Mouse (Mus musculus): ENCODE measurements around the gene Scrg1.
"Not testable (repeated sequence)": the region's sequence is repeated elsewhere in the genome, so short reads cannot be mapped to it uniquely, and the experiment has no call there.

The Scrg1 gene

DNA sequence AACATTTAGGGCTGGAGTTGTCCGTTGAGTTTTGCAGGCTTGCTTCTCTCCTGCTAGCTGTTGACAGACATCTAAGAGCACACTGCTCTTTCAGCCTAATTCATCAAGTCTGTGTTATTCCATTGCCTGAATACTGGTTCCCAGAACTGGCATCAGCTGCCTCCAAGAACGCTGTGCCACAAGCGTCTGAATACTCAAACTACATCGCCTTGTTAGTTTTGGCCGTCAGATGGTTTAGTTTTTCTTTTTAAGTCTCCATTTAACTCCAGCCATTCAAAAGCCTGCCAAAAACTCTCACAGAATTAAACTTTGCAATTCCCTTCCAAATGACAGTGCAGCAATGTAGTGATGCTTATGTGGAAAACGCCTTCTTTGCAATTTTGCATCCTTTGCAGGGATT is 1.4 kb downstream of the Scrg1 start:
- no peak for DNase-seq

DNA sequence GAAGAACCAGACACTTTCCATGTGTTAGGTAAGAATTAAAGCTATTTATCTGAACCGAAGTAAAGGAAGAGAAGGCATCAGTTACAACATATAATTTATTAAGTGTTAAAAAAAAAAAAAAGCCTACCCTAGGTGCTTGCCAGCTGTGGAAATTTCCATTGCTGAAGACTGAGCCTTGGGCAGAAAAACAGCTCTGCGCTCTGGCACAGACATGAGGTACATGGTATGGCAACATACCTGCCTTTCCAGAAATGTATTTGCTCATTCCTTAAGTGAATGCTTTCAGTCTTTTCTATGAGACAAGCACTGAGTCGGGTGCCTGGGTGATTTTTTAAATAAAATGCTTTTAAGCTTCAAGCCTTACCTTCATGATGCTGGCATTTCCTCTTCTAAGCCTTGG is 2.2 kb downstream of the Scrg1 start:
- no peak for DNase-seq

DNA sequence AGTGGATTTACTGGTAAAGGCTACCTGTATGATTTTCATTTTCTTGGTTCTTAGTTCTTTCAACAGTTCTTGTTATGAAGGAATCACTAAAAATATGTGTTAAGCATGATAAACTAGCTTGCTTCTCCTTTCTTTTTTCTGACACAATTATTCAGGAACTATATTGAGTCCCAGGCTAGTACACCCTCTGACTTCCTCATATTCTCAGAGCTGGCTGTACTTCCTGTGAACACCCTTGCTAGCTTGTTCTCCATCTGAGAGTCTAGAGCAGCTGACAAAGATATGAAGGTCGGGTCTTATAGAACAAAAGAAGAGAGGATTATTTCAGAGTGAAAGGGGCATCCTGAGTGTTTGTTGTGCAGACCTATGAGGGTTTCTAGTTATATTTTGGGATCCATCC is 7.1 kb downstream of the Scrg1 start:
- DNase-seq: no peak

DNA sequence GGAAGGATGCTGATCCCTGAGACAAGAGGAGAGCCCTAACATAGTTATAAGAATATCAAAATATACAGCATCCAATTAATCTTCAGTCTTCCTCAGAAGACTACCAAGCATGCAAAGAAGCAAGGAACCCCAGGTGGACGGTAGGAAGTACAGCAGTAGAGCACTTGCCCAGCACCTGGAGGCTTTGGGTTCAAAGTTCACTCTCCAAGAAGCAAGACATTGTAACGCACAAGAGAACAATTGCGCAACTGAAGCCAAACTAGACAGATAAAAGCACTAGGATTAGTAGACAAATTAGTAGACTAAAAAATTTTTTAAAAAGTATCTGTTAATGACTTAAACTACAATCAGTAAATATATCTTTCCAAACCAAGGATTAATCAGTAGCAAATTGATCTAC is 8.0 kb downstream of the Scrg1 start:
- no peak for DNase-seq

DNA sequence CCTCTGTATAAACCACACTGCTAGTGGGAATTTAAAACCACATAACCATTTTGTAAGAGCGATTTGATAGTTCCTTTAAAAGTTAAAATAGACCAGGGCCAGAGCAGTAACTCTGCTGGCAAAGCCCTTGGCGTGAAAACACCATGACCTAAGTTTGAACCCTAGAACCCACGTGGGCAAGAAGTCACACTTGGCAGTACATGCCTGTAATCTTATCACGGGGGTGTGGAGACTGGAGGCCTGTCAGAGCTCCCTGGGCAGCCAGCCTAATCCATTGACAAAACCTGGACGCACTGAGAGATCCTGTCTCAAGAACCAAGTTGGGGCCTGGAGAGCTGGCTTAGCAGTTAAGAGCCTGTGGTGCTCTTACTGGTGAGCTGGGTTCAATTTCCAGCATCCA is 12.9 kb downstream of the Scrg1 start:
- DNase-seq: no peak

DNA sequence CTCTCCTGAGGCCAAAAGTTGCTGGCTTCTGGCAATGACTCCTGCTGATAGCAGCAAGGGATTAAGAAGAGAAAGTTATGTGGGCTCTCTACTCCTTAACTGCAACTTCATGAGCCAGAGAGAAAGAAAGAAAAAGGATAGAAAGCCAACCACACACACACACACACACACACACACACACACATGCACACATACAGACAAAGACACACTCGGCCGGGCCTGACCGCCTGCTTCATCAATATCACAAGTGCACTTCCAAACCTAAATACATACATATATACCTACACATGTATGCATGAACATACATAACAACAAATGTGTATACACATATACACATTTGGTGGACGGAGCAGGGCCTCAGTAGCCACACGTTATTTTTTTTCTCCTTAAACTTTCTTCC is 15.1 kb downstream of the Scrg1 start:
- DNase-seq: no peak

DNA sequence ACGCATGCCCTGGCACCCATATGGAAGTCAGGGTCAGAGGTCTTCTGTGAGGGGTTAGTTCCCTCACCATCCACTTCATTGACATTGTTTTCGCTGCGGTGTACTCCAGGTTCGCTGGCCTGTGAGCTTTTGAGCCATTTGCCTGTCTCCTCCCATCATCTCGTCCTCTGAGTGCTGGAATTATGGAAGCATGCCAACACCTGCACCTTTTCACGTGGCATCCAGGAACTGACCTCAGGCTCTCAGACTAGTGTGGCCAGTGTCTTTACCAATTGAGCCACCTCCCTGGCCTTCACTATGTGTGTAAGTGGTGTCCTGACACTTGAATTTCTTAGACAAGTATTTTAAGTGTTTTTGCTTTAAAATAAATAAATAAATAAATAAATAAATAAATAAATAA is 18.0 kb downstream of the Scrg1 start:
- no peak for DNase-seq

DNA sequence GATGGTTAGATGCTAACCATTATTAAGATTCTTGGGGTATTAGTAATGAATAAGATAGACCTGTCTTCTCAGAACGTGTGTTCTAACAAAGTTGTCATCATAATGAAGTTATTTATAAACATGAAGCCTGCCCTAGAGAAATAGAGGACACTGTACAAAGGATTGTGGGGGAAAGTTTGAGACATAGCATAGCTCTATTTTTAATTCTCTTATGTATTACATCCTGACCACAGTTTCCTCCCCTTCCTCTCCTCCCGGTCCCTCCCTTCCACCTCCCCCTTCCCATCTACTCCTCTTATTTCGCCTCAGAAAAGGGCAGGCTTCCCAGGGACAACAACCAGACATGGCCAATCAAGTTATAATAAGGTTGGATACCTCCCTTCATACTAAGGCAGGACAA is 22.7 kb downstream of the Scrg1 start:
- DNase-seq: no peak

DNA sequence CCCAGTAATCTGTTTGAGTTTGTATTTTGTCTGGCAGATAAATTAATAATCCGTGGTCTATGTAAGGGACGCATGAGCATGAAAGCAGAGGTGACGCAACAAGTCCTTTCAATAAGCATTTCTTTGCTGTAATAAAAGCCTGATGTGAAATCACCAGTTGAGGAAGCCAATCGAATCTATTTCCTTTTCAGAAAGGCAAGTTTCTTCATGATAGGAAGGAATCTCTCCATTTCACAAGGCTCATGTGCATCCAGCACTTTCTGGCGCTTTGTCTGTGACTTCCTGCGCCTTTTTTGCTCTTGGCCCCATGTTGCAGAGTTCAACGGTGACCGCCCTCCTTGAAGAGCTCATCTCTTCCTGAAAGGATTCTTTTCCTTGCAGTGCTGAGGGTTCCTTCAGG is 24.0 kb downstream of the Scrg1 start:
- no peak for DNase-seq

DNA sequence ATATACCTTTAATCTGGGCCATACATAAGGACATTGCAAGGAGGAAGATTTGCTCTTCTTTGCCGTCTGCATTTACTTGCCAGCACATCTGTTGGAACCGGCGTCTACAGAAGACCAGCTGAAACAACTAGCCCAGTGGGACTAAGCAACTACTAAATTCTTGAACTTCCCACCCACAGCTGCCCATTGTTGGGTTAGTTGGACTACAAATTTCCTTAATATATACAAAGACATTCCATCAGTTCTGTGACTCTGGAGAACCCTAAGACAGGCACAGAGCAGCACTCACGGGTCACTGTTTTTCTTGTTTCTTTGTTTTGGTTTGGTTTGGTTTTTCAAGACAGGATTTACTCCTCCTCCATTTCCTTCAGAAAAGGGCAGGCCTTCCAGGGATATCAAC is 24.9 kb downstream of the Scrg1 start:
- DNase-seq: no peak

DNA sequence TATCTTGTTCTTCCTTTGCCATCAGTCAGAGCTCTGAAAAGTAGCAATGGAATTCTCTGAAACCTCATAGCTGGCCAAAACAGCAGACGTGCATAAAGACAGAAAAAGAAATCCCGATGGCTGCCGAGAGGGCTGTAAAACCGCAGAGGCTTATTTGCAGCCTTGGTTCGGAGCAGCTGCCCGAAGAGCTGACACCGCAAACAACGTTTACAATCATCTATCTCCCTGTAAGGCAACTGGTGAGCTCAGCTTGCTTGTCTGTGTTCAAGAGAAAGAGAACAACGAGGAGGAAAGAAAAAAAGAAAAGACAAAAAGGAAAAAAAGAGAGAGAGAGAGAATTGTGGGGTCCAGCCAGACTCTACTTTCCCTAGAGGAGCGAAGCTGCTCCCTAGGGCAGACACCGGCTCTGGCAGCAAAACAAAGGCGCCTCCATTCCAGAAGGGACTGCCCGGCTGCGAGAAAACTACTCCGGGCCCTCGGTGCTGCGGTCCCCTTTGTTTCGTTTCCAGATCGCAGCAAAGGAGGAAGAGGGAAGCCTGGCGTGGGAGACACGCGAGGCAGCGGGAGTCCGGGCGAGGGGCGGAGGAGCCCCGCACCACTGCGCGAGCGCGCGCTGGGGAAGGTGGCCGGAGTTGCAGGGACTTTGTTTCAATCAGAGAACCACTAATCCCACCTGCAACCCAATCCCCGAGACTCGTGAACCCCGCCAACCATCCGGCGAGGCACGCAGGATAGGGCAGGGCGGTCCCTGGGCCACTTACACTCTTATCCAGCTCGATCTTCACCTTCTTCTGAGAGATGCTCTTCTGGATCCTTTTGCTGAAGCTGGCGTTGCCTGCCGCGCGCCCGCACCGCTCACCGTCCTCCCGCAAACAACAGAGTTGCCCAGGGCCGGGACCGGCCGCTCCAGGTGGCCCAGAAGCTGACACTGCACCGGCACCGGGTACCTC is 31.0 kb downstream of the Scrg1 start:
- DNase-seq: peak; percentile 73

DNA sequence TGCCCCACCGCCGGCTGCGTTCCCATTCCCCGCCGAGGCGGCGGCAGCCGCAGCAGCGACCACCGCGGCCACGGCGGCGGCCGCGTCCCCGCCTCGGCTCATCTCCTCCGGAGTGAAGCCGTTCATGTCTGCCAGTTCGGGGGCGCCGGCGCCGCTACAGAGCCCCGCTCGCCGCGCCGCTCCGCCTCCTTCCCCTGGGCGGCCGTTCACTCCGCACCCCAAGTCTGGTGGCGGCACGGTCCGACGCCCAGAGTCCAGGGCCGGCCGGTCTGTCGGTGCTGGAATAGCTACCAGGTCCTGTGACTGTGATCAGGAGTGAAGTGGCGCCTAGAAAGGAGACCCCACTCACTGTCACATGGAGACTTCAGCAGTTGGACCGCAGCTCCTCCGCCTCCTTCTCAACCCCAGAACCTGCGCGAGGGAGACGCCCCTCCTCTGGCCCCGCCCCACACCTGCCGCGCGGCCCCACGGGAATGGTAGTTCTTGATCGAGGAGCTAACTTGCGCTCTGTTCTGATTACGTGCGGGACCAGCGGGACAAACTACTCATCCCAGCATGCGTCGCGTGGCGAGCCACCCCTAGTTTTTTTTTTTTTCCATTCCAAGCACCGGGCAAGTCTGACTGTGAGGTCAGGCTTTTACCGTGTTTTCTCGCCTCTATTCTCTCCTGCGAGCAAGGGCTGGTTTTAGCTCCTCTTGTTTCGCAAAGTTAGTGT is 31.9 kb downstream of the Scrg1 start, which contains the start of gene Sap30:
Sap30 (minus strand) TSS at position 420 of the 715 bp plus-strand sequence.
- peak; percentile 99 for DNase-seq

DNA sequence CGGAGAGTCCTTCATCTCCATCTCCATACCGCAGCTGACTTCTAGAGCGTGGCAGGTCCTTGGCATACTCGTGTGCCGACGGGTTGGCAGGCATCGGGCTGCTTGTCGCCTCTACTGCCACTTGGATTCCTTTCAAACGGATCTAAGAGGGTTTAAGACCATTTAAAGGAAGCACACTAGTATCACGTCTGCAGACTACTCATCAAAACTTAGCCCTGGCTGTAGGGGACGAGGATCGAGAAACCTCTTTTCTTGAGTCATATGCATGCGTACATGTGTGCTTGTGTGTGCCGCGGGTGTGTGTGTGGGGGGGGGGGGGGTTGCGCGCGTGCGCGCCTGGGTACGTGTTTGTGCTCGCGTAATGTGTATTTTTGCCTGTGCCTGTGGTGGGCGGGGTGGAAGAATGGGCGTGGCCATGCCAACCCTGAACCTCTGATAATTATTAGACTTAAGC is 32.6 kb downstream of the Scrg1 start:
- DNase-seq: peak; percentile 82

DNA sequence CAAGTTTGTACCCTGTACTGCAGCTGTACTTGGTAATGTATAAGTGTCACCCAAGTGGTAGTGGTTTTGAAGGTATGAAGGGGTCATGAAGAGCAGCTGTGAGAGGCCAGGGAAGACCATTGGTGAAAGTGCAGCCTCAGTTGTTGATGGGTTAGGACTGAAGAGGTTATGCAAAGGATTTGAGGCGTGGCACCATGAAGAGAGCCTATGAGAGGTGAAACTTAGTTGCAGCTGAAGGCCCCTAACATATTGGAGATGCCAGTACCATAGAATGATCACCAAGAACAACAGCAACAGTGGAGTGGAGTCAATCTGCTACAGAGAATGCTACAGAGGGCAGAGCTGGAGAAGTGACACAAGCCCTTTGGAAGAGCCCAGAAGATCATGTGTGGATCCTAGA is 33.6 kb downstream of the Scrg1 start:
- DNase-seq: no peak

DNA sequence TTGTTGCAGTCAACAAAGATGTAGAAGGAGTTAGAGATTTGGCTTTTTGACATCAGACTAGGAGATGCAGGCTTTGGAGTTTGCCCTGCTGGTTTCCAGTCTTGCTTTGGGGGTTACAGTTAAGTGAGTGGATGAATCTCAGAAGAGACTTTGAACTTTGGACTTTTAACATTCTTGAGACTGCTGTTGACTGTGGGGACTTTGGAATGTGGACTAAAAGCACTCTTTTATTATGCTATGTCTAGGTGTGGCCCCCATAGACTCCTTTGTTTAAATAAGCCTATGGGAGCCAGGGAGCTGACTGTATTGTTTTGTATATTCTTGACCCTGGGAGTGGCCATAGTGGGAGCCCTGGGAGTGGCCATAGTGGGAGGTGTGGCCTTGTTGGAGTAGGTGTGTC is 34.2 kb downstream of the Scrg1 start:
- DNase-seq: no peak

DNA sequence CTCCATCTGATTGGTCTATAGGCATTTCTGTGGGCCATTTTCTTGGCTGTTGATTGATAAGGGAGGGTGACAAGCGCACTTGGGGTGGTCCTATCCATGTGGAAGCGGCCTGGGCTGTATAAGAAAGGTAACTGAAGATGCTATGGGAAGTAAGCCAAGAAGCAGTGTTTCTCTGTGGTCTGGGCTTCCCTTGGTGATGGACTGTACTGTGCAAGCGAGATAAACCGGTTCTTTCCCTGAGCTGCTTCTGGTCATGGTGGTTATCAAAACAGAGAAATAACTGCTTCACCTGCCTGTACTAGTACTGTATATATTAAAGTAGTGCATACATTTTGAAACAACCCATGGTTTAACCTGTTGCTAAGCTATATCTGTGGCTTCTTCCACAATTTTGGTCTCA is 36.1 kb downstream of the Scrg1 start:
- no peak for DNase-seq

DNA sequence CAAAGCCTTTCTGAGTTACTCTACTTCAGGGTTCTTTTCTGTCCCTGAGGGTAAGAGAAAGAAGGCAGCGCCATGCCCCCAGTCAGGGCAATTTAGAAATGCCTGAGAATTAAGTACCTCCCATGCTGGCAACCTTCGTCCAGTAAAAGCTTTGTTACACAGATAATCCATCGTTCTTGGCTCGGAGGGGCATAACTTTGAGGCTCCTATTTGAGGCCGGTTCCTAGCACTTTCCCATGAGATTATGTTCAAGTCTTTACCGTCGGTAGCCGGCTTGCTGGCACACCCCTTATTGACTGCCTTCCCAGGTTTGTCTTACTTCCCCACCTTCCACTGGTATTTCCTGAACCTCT is 42.7 kb downstream of the Scrg1 start:
- DNase-seq: no peak

DNA sequence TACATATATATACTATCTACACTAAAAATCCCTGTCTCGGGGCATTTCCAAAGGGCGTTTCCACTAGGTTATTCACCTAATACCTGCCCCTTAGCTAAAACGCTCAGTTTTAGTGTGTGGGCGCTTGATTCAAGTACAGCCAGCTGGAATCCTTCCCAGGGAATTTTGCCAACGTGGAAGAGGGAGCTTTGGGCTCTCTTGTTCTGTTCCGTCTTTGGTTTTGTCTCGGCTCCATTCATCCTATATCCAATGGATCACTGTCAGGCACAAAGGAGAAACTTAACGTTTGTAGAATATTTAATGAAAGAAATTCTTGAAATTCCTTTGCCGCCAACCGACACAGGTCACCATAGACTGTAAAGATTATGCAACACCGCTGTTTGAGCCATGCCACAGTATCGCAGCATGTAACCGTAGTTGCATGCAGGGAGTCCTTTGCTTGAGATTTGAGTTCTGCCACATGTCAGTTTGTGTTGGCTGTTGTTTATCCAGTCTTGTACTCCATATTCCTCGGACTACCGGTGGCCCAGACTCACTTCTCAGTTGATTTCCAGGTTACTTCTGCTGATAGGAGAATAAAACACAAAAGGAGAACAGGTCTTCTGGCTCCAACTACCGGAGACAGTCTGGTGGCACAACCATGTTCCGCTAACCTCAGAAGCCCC is 43.3 kb downstream of the Scrg1 start:
- DNase-seq: peak; percentile 83

DNA sequence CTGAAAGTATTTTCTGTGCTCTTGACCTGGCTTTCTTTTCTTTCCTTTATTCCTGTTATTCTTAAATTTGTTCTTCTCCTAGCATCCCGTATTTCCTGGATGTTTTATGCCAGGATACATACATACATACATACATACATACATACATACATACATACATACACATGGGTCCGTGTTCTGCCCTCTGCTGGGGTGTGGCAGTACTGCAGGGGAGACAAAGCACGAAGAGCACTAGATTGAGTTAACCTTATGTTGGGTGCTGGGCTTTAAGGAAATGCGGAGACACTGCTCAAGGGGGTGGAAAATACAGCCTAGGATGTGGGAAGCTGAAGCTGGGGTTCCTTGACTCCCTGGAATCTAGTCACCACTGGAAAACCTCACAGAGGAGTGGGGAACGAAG is 47.9 kb downstream of the Scrg1 start:
- DNase-seq: peak; percentile 43

DNA sequence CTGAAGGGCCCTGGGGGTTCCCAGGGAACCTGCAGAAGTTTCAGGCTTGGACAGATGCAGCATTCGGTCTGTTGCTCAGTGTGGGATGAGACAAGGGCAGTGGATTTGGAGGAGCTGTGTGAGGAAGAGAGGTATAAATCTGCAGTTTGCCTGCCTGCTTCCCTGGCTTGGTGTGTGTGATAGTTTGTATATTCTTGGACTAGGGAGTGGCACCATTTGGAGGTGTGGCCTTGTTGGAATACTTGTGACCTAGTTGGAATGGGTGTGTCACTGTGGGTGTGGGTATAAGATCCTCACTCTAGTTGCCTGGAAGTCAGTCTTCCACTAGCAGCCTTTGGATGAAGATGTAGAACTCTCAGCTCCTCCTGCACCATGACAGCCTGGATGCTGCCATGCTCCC is 49.8 kb downstream of the Scrg1 start:
- not testable (repeated sequence) for DNase-seq

DNA sequence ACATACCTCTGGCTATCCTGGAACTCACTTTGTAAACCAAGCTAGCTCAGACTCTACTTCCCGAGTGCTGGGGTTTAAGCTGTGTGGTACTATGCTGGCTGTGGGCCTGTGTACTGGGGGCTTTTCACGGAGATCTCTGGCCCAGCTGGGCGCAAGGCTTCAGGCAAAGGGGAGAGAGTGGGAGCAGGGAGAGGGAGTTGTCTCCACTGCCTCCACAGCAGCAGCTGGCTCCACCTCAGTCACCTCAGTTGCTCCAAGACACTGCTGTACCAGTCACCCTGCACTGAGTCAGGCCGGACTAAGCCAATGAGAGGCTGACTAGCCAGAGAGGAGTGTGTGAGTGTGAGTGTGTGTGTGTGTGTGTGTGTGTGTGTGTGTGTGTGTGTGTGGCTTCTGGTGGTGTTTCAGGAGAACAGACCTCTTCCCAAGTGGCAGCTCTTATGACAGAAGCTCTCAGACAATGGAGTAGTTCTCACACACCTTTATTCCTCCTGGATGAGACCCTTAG is 51.9 kb downstream of the Scrg1 start:
- no peak for DNase-seq

DNA sequence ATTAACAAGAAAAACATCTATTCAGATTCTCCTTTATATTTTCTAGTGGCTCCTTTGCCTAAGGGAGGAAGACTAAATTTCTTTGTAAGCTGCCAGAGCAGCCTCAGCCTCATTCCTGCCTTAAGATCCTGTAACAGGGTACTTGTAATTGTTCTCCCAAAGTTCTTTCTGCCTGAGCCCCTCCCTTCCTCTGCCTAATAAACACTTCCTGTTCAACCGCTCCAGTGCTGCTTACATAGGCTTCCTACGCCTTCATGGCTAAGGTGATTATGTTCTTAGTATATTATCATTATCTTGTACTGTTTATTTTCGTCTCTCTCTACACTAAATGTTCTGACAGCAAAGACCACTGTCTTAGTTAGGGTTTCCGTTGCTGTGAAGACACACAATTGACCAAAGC is 52.9 kb downstream of the Scrg1 start:
- no peak for DNase-seq

DNA sequence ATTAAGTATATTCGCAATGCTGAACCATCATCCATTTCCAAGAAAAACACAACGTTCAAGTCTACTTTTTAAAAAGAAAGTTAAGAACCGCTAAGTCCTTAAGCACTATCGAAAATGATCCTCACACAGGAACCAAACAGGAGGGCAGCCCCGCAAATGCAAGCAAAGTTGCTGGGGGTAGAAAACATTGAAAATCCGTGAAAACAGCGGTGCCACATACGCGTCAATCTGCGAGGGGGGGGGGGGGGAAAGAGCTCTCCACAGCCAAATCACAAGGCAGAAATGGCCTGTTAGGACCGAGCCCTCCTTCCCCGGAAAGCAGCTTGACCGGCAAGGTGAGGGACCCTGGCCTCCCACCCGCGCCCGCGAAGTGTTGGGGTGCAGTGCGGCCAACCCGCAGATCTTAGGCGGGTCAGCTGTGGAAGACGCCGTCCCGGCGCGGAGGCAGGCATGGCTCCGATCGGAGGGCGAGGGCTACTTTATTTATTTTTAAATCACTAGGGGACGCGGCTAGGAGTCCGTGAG is 55.1 kb downstream of the Scrg1 start:
- no peak for DNase-seq
